Mouse (Mus musculus) heart, postnatal 14 days (tissue): Measurements from ENCODE around the gene Fhit. TPM values are rescaled to one million over a fixed set of nuclear protein-coding genes. Genes with fewer than 3 reads are reported as not detected.

ENCODE experiments used
- DNase-seq, 2 experiments: peaks; one replicate each; pipeline ENCODE4 v3.0.0; 2021 to 2022
- intact Hi-C: fragments of 180-260 bp; cut with DNase I; formaldehyde crosslinking; loops from one replicate; pipeline ENCODE4 v1.15.1; 2025
- total RNA-seq, 2 experiments: library from RNA; stranded (reverse); gene quantifications; 2 replicates each; pipeline ENCODE4 v1.2.3; 2021

The Fhit gene
- total RNA-seq, 2 experiments from 2014 or later = 4.3 to 7.1 TPM

- intact Hi-C loops = no loop called here
Measured at GRCm38 (mm10) chr14:9547952-9548351, 1613.9 kb downstream of the Fhit start.

GRCm38 (mm10) chr14:9544364-9544763 lies 1617.5 kb downstream of the Fhit start:
- intact Hi-C loops = no loop called here
- DNase-seq = no peak

More at GRCm38 (mm10) chr14:9547952-9548351, 1613.9 kb downstream of the Fhit start:
- DNase-seq = no peak

DNA sequence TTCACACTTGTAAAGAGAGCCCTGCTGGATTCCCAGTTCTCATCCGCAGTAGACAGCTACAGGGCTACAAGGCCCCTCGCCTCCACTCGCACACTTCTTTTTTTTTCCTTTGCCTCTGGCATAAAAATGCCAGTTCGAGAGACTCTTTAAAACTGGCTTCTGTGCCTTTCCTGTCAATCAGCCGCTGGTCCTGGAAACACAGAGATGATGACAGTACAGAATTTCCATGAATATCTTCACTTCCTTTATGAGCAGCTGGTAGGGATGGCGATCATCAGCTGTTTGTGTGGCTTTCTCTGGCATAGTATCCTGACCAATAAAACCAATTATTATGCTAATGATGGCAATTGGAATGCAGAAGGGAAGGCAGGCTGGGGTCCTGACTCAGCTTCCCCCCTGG lies 1626.3 kb downstream of the Fhit start:
- no peak for DNase-seq
- intact Hi-C loops = no loop called here

GRCm38 (mm10) chr14:9529247-9529646 lies 1632.6 kb downstream of the Fhit start:
- DNase-seq = no peak
- intact Hi-C loops = no loop called here

DNA sequence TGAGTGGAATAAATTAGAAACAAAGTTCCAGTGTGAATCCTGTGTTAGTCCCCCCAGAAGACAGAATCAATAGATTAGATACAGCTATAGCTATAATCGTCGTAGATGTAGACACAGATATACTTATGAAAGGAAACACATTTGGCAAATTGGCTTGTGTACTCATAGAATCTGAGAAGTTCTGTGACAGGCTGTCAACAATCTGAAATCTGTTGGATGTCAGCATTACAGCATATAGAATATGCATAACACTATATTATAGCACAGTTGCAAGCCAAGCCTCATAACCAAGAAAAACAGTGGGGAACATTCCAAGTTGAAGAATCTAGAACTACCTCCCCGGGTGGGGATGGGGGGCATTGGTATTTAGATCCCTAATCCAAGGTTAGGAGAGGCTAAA lies 1635.7 kb downstream of the Fhit start:
- intact Hi-C loops = no loop called here
- no peak for DNase-seq

DNA sequence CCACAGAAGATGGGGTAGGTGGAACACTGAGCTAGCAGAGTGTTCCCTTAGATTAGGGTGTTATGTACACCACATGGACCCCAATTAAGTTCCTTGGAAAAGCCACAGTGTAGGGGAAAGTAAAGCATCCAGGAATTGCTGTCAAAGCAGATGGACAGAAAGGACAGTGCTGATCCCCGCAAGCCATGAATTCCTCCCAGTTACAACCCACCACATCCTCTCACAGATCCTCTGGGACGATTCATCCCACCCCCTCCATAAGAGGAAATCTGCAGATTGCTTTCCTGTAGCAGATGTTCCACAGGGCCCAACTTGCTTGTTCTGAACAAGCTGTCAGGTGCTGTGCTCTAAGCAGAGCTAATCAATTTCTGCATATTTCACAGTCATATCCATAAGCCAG lies 1644.2 kb downstream of the Fhit start:
- DNase-seq = no peak
- intact Hi-C loops = no loop called here

DNA sequence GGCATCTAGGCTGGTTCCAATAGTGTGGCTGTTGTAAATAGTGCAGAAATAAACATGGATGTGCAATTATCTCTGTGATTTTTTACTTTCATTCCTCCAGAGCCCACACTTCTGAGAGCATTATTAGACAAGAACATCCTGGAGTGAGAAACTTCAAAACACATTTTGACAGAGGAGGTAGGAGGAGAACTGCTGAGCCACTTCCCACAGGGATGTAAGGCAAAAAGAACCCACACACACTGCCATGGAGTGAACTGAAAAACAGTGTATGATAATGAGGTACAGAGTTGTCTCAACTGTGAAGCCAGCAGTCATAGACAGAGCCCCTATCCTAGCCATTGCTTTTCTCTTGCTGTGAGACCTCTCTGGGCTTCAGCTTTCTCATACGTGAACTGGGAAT lies 1652.2 kb downstream of the Fhit start:
- intact Hi-C loops = no loop called here
- DNase-seq = no peak

Other genes with a start within 250 kb of the Fhit start
- 1 to 10 TPM; 1.2 to 1.5 TPM for gene Gm3839, start 194.7 kb upstream of the Fhit start, total RNA-seq